ENCODE assay signal across 8 mouse cellular contexts in the genomic region with DNA sequence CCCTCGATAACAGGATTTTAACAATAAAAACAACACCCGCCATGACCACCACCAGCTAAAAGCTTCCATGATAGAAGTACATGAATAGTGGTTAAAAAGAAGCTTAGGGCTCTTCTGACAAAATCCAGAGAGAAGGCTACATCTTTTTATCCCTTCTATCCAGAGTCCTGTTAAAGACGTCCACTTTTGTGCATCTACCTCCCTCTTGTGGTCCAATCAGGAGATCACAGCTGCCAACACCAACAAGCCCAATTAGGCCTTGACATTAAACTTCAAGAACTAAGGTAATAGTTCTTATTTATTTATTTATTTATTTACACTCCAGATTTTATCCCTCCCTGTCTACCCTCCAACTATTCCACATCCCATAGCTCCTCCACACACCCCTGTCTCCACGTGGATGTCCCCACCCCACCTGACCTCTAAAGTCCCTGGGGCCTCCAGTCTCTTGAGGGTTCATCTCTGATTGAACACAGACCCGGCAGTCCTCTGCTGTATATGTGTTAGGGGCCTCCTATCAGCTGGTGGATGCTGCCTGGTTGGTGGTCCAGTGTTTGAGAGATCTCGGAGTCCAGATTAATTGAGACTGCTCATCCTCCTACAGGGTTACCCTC. TPM values are rescaled to one million over a fixed set of nuclear protein-coding genes. Genes with fewer than 3 reads are reported as not detected.
A peak's percentile ranks its signal among the peaks of the same experiment; 100 is the strongest.
DNase-seq lines count a peak whose midpoint lies in the region; ATAC-seq lines count a peak whose summit lies in the region.
"Had no signal": no experiment of that assay in that cellular context is flagged by ENCODE, and none has a peak within 500 bp of the region (broad histone marks: within the 10 kb centered on the region; RNA-seq: fewer than 3 reads in every experiment).

No protein-coding gene starts in this region.

- 46% methylated on average over 6 of the region's 6 CpGs for WGBS in liver, embryonic 11.5 days

- H3K27ac ChIP-seq in liver, embryonic 11.5 days (ENCODE audit: low read depth, low read length): no peak overlapping the region

- DNase-seq in thymus, postnatal 14 days: peak; percentile 9
- no peak for DNase-seq in thymus, postnatal 25 days
- peak; percentile 62 for DNase-seq in adrenal gland, postnatal 10 days
- peak; percentile 35 for DNase-seq in embryo, embryonic 9.5 days (ENCODE audit: extremely low spot score)
- peak; percentile 70 for DNase-seq in kidney, adult 9 months
- DNase-seq in liver, embryonic 11.5 days (ENCODE audit: low spot score): no peak
- peak; percentile 44 for DNase-seq in retina, adult 2 months (ENCODE audit: low read depth, low spot score)

- no peaks in the 10 kb centered on the region for H3K9me3 ChIP-seq in liver, embryonic 11.5 days (ENCODE audit: control insufficient read depth, low read length)

- H3K27me3 ChIP-seq in liver, embryonic 11.5 days (replicated peaks; ENCODE audit: control insufficient read depth, insufficient read depth, low read length): no peaks in the 10 kb centered on the region

- no peaks in the 10 kb centered on the region for H3K4me1 ChIP-seq in liver, embryonic 11.5 days (replicated peaks; ENCODE audit: control insufficient read depth, insufficient read depth, low read length)

- no peak overlapping the region for H3K4me2 ChIP-seq in liver, embryonic 11.5 days

- H3K36me3 ChIP-seq in liver, embryonic 11.5 days (ENCODE audit: control insufficient read depth, insufficient read depth, low read length): no peaks in the 10 kb centered on the region

- 0 out of 2 replicates have a peak, but pooled peaks have one; percentile 51 for ATAC-seq in liver, embryonic 11.5 days (replicated peaks; ENCODE audit: low FRiP score)

- no peak overlapping the region for H3K9ac ChIP-seq in liver, embryonic 11.5 days (ENCODE audit: low read depth, low read length)

- no peak overlapping the region for H3K4me3 ChIP-seq in liver, embryonic 11.5 days (ENCODE audit: low read depth, low read length)
- H3K4me3 ChIP-seq: myocyte had no signal

RNA-seq across cellular contexts. Expression of gene Nrd1, which starts 23.9 kb away (rescaled TPM):
- 100 to 1,000 TPM in 1 of 2 experiments, 10 to 100 TPM in 1; 97.2 to 109 TPM for total RNA-seq in adrenal gland, postnatal 10 days (2021)
- polyA plus RNA-seq in liver, embryonic 11.5 days (2014; fragmentation: Nextera tagmentation; extraction: Ambion mirVana): 41.3 and 45.0 TPM in 2 replicates

Comparison
In these comparisons a context has a peak if more than half of its experiments do, and no peak if none do; other contexts are left out.
1. DNase-seq: peak in thymus, postnatal 14 days (single experiment), adrenal gland, postnatal 10 days (single experiment), embryo, embryonic 9.5 days (single experiment), kidney, adult 9 months (single experiment) and retina, adult 2 months (single experiment); none in thymus, postnatal 25 days (single experiment) and liver, embryonic 11.5 days (single experiment).